Mouse (Mus musculus): ENCODE data around the gene Afdn. TPM values are rescaled to one million over a fixed set of nuclear protein-coding genes. Genes with fewer than 3 reads are reported as not detected.
"Not testable (repeated sequence)": the region's sequence is repeated elsewhere in the genome, so short reads cannot be mapped to it uniquely, and the experiment has no call there.

The Afdn gene
- polyA plus RNA-seq, 1 experiment from 2014 or later: 179 TPM

DNA sequence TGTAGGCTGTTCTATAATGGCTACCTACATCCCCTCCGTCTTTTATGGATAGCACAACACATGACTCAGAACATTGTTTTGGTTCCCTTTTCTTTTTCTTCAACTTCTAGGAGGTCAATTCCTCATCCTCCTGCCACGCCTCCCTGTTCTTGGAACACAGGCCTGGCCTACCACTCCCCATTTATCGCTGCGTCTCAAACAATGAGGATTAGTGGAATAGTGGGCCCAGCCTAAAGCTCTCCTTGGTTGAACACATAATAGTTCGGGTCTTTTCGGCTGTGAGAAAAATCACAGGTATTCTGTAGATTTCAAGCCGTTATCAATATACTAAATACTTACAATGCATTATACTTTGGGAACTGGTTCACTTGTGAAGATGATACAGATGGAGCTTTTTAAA lies 1.8 kb upstream of the Afdn start:
- Histone ChIP-seq H3K27me3 (no peaks in the 10 kb centered on the region), H3K36me3 (no peaks in the 10 kb centered on the region), H3K4me1 (peaks cover 33% of the 10 kb centered on the region), H3K4me2 (replicated peaks) (peak overlapping the region; percentile 50), H3K4me3 (peak overlapping the region; percentile 97), H3K9me3 (no peaks in the 10 kb centered on the region), H3K27ac (replicated peaks) (peak overlapping the region; percentile 98), H3K9ac (replicated peaks) (peak overlapping the region; percentile 99)
- ATAC-seq (replicated peaks): no peak
- WGBS: 12% methylated on average over 7 of the region's 7 CpGs

DNA sequence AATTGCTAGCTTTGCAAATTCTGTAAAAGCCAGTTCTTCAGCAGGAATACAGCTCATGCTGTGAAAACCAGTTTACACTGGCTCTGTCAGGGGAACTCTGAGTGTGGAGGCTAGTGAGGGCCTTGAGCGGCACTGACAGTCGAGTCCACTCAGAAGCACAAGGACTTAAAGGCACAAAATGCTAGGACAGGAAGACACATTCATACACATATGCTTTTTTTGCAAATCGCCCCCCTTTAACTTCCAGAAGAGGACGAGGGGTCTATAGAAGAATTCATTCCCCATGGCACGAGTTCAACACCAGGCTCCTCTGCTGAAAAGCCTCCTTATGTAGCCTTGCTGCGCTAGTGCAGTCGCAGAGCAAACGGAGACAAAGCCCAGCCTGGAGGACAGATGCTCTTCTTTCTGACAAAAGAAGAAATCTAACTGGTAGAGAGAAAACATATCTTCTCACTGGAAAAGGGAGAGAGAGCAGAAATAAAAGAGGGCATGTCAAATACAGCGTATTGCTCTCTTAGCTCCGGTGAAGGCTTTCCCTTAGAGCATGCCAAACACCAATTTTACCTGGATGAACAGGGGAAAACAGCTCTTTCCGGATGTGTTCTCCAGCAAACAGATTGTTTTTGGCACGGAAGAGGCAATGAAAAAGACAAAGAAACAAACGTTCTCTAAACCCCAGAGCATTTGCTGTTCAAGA lies 1.0 kb upstream of the Afdn start:
- peaks cover 39% of the 10 kb centered on the region for H3K4me1 ChIP-seq
- under 1% methylated on average over 13 of the region's 13 CpGs for WGBS
- H3K4me3 ChIP-seq: peak overlapping the region; percentile 97
- H3K9me3 ChIP-seq: no peaks in the 10 kb centered on the region
- H3K27me3 ChIP-seq: no peaks in the 10 kb centered on the region
- H3K27ac ChIP-seq (replicated peaks): peak overlapping the region; percentile 98
- peak; percentile 16; the same call in 1 of the 2 replicates for ATAC-seq (replicated peaks)
- no peaks in the 10 kb centered on the region for H3K36me3 ChIP-seq
- H3K4me2 ChIP-seq (replicated peaks): peak overlapping the region; percentile 50
- peak overlapping the region; percentile 99 for H3K9ac ChIP-seq (replicated peaks)

DNA sequence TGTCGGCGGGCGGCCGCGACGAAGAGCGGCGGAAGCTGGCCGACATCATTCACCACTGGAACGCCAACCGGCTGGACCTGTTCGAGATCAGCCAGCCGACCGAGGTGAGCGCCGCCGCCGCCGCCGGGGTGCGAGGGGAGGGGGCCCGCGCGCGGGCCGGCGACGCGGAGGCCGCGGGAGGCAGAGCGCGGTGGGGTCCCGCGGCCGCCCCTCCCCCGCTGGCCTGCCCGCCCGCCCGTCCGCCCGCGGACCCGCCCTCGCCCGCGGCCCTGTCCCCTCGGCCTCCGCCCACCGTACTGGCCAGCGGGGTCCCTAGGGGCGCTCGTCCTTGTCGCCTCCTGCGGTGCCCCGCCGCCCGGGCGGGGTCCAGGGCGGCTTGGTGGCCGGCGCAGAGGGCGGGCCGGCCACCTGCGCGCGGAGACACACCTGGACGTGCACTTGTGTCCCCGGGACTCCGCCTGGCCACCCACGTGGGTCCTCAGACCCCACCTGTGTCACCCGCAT lies 388 bp downstream of the Afdn start:
- Histone ChIP-seq H3K9ac (replicated peaks) (peak overlapping the region; percentile 99), H3K27ac (replicated peaks) (peak overlapping the region; percentile 98), H3K27me3 (no peaks in the 10 kb centered on the region), H3K9me3 (no peaks in the 10 kb centered on the region), H3K36me3 (no peaks in the 10 kb centered on the region), H3K4me2 (replicated peaks) (peak overlapping the region; percentile 87), H3K4me3 (peak overlapping the region; percentile 97), H3K4me1 (peaks cover 50% of the 10 kb centered on the region)
- peak; percentile 41 for ATAC-seq (replicated peaks)
- under 1% methylated on average over 67 of the region's 72 CpGs for WGBS

DNA sequence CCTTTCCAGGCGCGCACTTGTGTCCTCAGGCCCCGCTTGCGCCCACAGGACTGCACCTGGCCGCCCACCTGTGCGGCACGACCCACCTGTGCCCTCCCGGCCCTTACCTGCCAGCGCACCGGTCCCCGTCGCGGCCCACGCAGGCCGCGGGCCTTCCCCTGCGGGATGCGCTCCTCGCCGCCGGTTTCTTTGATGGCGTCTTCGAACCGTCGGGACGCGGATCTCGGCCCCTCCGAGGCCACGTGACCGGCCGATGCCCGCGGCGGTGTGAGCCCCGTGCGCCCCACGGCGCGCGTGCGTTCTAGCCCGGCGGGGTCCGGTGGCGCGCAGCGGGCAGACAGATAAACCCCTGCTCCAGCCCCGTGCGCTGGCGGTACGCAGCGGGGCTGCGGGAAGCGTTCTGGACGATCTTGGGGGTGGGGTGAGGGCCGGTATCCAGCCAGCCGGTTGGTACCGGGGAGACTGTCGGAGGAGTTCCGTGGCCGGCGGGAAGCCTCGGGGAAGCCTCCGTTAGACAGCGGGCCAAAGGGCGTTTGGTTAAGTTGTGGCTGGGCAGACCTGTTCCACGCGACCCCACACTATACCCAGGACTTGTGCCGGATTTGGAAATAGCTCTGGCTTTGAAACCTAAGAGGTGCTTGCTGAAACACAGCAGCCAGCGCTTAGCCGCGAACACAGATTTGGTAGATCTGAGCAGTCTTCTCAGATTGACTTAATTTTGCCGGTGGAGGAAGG lies 1.0 kb downstream of the Afdn start, which contains the start of gene Tcte2:
Gene Tcte2 (minus strand): TSS at position 647 of the 735 bp plus-strand sequence.
- Histone ChIP-seq H3K36me3 (no peaks in the 10 kb centered on the region), H3K9me3 (no peaks in the 10 kb centered on the region), H3K4me3 (peak within 1 kb of the TSS; percentile 97), H3K4me2 (replicated peaks) (peak within 1 kb of the TSS; percentile 87), H3K4me1 (peaks cover 50% of the 10 kb centered on the region), H3K27ac (replicated peaks) (peak within 1 kb of the TSS; percentile 98), H3K27me3 (no peaks in the 10 kb centered on the region), H3K9ac (replicated peaks) (peak within 1 kb of the TSS; percentile 99)
- ATAC-seq (replicated peaks): peak; percentile 35
- WGBS: under 1% methylated on average over 74 of the region's 74 CpGs

DNA sequence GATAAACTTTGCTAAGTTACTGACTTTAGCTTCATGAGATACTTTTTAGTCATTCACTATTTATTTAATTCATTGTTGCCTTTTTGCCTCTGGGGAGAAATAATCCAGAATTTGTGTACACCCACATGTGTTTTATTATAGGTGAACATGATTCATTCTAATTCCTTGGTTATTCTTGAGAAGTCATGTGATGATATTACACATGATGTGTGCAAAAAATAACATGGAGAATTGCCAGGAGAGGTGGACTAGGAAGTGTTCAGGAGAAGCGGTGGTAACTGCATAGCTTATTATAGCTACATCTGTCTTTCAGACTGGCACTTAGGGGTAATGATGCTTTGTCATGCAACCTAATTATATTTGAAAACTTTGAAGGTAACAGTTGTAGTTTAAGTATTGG lies 3.5 kb downstream of the Afdn start:
- no peak overlapping the region for H3K9ac ChIP-seq (replicated peaks)
- no peaks in the 10 kb centered on the region for H3K9me3 ChIP-seq
- no peaks in the 10 kb centered on the region for H3K36me3 ChIP-seq
- no peak overlapping the region for H3K4me3 ChIP-seq
- ATAC-seq (replicated peaks): no peak
- no peaks in the 10 kb centered on the region for H3K27me3 ChIP-seq
- H3K27ac ChIP-seq (replicated peaks): no peak overlapping the region
- no peak overlapping the region for H3K4me2 ChIP-seq (replicated peaks)
- 53% methylated on average over 1 of the region's 1 CpGs for WGBS
- peaks cover 37% of the 10 kb centered on the region for H3K4me1 ChIP-seq

DNA sequence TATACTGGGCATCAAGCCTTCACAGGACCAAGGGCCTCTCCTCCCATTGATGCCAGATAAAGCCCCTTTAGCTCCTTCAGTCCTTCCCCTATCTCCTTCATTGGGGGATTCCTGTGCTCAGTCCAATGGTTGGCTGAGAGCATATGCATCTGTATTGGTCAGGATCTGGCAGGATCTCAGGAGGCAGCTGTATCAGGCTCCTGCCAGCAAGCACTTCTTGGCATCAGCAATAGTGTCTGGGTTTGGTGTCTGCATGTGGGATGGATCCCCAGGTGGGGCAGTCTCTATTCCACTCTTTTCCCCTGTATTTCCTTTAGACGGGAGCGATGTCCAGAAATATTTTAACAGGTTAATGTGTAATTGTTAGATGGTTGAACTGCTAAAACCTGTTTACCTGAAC lies 4.6 kb downstream of the Afdn start:
- 91% methylated on average over 2 of the region's 2 CpGs for WGBS
- H3K27me3 ChIP-seq; H3K9me3 ChIP-seq; H3K27ac ChIP-seq (replicated peaks); H3K36me3 ChIP-seq; H3K9ac ChIP-seq (replicated peaks); H3K4me3 ChIP-seq; H3K4me2 ChIP-seq (replicated peaks); ATAC-seq (replicated peaks): not testable (repeated sequence)
- H3K4me1 ChIP-seq: peaks cover 35% of the 10 kb centered on the region

DNA sequence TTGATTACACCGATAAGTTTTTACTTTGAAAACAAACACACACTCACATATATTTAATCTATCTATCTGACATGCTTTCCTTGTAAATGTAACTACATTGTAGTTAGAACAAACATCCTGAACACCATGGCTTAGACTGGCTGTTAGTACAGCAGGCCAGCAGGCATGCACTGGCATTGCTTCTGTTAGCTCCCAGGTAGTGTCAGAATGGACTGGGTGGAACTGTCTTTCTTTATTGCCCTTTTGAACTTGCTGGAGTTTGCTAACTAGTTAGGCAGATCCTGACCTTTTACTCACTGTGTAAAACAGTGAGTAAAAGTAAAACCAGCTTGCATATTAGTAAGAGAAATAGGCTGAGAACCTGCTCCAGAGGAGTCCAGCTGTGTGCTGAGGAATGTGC lies 8.2 kb downstream of the Afdn start:
- no peaks in the 10 kb centered on the region for H3K27me3 ChIP-seq
- no peaks in the 10 kb centered on the region for H3K36me3 ChIP-seq
- 98% methylated on average over 1 of the region's 1 CpGs for WGBS
- no peaks in the 10 kb centered on the region for H3K9me3 ChIP-seq
- no peak for ATAC-seq (replicated peaks)
- H3K4me2 ChIP-seq (replicated peaks): no peak overlapping the region
- peaks cover 18% of the 10 kb centered on the region for H3K4me1 ChIP-seq
- no peak overlapping the region for H3K9ac ChIP-seq (replicated peaks)
- no peak overlapping the region for H3K27ac ChIP-seq (replicated peaks)
- no peak overlapping the region for H3K4me3 ChIP-seq

DNA sequence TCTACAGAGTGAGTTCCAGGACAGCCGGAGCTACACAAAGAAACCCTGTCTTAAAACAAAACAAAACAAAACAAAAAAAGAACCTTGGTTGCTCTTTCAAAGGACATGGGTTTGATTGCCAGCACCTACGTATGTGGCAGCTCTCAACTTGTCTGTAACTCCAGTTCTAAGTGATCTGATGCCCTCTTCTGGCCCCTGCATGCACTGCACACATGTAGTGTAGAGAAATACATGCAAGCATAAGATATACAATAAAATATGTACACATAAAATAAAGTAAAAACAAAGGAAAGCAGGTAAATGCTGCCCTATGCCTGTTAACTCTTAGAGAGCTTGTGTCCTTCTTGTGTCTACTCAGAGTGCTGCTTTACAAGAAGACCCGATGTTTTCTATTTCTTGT lies 8.9 kb downstream of the Afdn start:
- no peaks in the 10 kb centered on the region for H3K36me3 ChIP-seq
- H3K27ac ChIP-seq (replicated peaks): no peak overlapping the region
- H3K9me3 ChIP-seq: no peaks in the 10 kb centered on the region
- WGBS: 88% methylated on average over 3 of the region's 3 CpGs
- no peak for ATAC-seq (replicated peaks)
- H3K4me1 ChIP-seq: peaks cover 12% of the 10 kb centered on the region
- no peak overlapping the region for H3K4me3 ChIP-seq
- H3K27me3 ChIP-seq: no peaks in the 10 kb centered on the region
- H3K4me2 ChIP-seq (replicated peaks): no peak overlapping the region
- H3K9ac ChIP-seq (replicated peaks): no peak overlapping the region

GRCm38 (mm10) chr17:13777676-13778075 lies 17.3 kb downstream of the Afdn start:
- 93% methylated on average over 2 of the region's 2 CpGs for WGBS
- Histone ChIP-seq H3K36me3 (no peaks in the 10 kb centered on the region), H3K9me3 (no peaks in the 10 kb centered on the region), H3K4me2 (replicated peaks) (no peak overlapping the region), H3K27me3 (no peaks in the 10 kb centered on the region), H3K9ac (replicated peaks) (no peak overlapping the region), H3K4me1 (peaks cover 5% of the 10 kb centered on the region; the same call in 1 of the 2 replicates), H3K4me3 (no peak overlapping the region), H3K27ac (replicated peaks) (no peak overlapping the region)
- no peak for ATAC-seq (replicated peaks)

DNA sequence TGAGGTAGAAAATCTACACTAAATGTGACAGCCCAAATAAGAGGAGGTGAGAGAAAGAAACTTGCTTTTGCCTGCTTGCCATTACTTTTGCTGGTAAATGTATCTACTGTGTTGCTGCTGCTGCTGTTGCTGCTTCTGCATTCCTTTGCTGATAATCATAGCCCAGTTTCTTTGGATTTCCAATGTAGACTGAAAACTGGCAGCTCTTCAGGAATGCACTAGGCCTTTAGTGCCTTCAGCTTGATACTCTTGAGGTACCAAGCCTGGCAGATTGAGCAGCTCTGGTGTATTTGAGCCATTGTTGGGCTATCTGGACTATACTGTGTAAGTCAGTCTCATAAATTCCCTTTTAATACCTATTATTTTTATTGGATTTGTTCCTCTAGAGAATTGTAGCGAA lies 18.5 kb downstream of the Afdn start:
- no peak for ATAC-seq (replicated peaks)
- Histone ChIP-seq H3K27ac (replicated peaks) (no peak overlapping the region), H3K4me2 (replicated peaks) (no peak overlapping the region), H3K4me3 (no peak overlapping the region), H3K27me3 (no peaks in the 10 kb centered on the region), H3K36me3 (no peaks in the 10 kb centered on the region), H3K9me3 (no peaks in the 10 kb centered on the region), H3K4me1 (peaks cover 5% of the 10 kb centered on the region; the same call in 1 of the 2 replicates), H3K9ac (replicated peaks) (no peak overlapping the region)
- WGBS: 98% methylated on average over 1 of the region's 1 CpGs

DNA sequence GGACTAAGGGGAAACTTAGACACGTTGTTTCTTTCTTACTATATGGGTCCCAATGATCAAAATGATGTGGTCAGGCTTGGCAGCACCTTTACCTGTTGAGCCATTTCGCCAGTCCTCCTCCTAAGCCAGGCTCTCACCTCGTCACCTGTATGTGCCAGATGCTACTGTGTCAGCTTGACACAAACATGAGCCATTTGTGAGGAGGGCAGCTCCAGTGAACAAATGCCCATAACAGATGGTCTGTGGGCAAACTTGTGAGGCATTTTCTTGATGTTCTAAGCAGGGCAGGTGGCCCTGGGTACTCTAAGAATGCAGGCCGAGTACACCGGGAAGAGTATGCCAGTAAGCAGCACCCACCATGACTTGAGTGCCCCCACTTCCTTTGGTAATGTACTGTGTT lies 21.6 kb downstream of the Afdn start:
- Histone ChIP-seq H3K9ac (replicated peaks) (no peak overlapping the region), H3K4me1 (peaks cover 17% of the 10 kb centered on the region; the same call in 1 of the 2 replicates), H3K4me3 (no peak overlapping the region), H3K36me3 (no peaks in the 10 kb centered on the region), H3K4me2 (replicated peaks) (no peak overlapping the region), H3K27me3 (no peaks in the 10 kb centered on the region), H3K9me3 (no peaks in the 10 kb centered on the region), H3K27ac (replicated peaks) (no peak overlapping the region; the same call in 1 of the 2 replicates)
- WGBS: 74% methylated on average over 5 of the region's 5 CpGs
- no peak; the same call in 1 of the 2 replicates for ATAC-seq (replicated peaks)

DNA sequence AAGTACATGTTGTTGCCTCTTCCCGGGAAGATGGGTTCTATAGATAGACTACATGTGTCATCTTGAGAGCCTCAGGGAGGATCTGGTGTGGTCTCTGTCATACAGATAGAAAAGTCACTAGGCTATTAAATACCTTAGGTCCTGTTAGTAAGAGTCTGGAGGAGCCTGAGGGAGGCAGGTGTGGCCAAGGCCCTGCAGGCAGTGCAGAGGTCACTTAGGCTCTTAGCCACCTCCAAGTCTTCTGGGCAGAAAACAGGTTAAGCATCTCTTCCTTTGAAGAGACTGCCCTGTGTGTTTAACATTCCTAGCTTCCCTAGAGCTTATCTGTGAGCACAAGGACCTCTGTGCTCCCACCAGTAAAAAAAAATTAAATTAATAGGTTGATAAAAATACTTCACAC lies 23.1 kb downstream of the Afdn start:
- Histone ChIP-seq H3K27me3 (no peaks in the 10 kb centered on the region), H3K9me3 (no peaks in the 10 kb centered on the region)
- no peak for ATAC-seq (replicated peaks)

More for the DNA sequence above, 23.1 kb downstream of the Afdn start:
- Histone ChIP-seq H3K9ac (replicated peaks) (no peak overlapping the region), H3K4me2 (replicated peaks) (no peak overlapping the region), H3K36me3 (no peaks in the 10 kb centered on the region), H3K4me1 (peaks cover 17% of the 10 kb centered on the region; the same call in 1 of the 2 replicates), H3K27ac (replicated peaks) (no peak overlapping the region), H3K4me3 (no peak overlapping the region)
- 96% methylated on average over 1 of the region's 1 CpGs for WGBS

Measured in forebrain, embryonic 15.5 days (tissue).